Mouse (Mus musculus) thymus, adult 18-20 months (tissue): ENCODE data around the gene Cnst.

Source experiments
- DNase-seq, 2 experiments: peaks; one replicate each; pipeline ENCODE4 v3.0.0; 2022; ENCODE audit warnings: mixed read lengths in 2 of 2

Gene Cnst

GRCm38 (mm10) chr1:179545768-179546550 is at the start of gene Cnst, which contains the start of gene Tfb2m:
TSS of gene Cnst (plus strand) at chr1:179546370.
TSS of gene Tfb2m (minus strand) at chr1:179546267.
- DNase-seq, result peak; percentile 97 to 98

- no peak for DNase-seq
These were observed 46.9 kb upstream of the Cnst start for GRCm38 (mm10) chr1:179499257-179499656.

DNA sequence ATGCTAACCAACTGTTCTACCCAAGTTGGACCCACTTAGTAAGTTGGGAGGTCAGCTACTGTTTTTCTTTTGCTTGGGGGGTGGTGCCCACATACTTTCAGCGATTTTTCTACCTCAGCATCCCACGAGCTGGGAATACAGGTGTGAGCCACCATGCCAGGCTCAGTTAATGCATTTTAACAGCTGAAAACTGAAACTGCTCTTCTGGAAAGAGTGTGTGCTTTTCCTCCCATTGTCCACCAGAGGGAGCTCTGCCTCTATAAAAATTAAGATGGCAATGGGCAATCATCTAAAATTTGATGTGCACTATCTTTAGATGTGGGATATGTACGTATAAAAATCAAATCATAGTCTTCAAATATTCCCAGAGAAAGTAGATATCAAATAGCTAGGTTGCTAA is 43.6 kb upstream of the Cnst start:
- no peak for DNase-seq

GRCm38 (mm10) chr1:179506530-179507315 is 39.4 kb upstream of the Cnst start:
- DNase-seq, result no peak

DNA sequence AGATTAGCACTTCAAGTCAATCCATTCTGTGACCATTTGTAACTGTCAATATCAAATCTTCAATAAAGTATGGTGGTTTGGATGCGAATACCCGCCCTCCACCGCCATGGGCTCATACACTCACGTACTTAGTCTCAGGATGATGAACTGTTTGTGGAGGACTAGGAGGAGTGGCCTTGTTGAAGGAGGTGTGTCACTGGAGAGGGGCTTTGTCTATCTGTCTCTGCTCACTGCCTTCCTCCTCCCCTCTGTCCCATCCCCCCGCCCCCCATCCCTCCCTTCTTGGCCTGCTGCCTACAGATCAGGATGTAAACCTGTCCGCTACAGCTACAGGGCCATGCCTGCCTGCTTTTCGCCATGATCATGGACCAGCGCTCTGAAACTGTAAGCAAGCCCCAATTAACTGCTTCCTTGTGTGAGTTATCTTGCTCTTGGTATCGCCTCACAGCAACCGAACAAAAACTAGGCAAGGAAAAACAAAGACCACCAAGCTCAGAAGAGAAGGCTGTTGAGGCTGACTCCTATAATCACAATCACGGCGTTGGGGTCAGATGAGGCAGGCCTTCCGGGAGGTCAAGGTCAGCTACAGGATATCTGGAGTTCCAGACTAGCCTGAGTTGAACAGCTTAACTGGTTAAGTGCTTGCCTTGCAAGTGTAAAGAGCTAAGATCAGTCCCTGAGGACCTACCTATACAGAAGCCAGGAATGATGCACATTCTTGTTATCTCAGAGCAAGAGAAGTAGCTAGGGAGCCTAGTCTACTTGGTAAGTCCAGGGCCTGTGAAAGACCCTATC is 35.4 kb upstream of the Cnst start:
- no peak for DNase-seq

GRCm38 (mm10) chr1:179511895-179512294 is 34.3 kb upstream of the Cnst start:
- DNase-seq, result no peak

- DNase-seq, result peak in 1 of 2 experiments; percentile 21
These were observed 29.0 kb upstream of the Cnst start for GRCm38 (mm10) chr1:179516941-179517712.

- DNase-seq, result peak; percentile 73 to 81
These were observed 28.3 kb upstream of the Cnst start, which contains the start of gene Smyd3 for GRCm38 (mm10) chr1:179517713-179518465. TSS of gene Smyd3 (minus strand) at chr1:179518041.

DNA sequence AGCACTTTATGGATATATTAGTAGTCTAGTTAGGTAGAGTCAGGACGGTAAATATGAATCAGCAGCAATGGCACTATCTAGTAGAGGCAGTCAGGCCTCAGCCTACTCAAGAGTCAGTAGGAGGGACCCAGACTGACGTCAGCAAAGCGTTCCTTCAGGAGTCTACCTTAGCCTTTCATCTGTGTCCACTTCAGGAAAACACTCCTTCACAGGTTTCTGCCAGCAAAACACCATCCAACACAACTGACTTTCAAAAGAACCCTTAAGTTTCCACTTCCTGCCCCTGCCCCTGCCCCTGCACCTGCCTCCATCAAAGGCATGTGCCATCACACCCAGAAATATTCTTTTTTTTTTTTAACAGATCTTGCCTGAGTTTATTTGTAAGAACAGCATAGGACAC is 26.3 kb upstream of the Cnst start:
- DNase-seq, result peak; percentile 16 to 47

GRCm38 (mm10) chr1:179539054-179539453 is 7.1 kb upstream of the Cnst start:
- no peak for DNase-seq

GRCm38 (mm10) chr1:179539887-179540286 is 6.3 kb upstream of the Cnst start:
- DNase-seq, result no peak

DNA sequence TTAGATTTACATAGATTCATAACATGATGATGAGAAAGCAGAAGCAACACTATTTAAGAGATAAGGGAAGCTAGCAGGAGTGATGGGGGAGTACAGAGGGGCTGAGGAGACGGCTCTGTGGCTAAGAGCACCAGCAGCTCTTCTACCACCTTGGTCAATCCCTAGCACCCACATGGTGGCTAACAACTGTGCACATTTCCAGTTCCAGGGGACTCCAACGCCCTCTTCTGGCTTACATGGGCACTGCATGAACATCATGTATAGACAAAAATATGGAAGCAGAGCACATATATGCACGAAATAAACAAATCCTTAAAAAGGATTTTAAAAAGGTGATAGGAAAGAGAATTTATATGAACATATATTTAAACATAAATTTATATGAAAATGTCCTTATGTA is 4.7 kb upstream of the Cnst start:
- no peak for DNase-seq

DNA sequence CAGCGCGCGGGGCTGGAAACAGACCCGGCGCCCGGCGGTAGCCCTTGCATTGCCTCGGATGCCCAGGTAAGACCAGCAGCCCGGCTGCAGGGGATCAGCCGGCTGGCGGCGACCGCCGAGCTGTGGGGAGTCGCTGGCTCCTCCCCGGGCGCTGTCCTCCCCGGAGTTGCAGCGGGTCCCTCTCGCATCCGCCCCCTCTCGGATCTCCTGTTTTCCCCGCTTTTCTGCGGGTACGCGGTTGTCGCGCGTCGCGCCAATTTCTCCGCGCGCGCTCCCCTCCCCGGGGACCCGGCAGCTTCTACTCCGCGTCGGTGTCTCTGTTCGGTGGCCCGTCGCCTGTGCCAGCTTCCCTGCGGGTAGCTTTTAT is 364 bp downstream of the Cnst start:
- DNase-seq, result no peak

DNA sequence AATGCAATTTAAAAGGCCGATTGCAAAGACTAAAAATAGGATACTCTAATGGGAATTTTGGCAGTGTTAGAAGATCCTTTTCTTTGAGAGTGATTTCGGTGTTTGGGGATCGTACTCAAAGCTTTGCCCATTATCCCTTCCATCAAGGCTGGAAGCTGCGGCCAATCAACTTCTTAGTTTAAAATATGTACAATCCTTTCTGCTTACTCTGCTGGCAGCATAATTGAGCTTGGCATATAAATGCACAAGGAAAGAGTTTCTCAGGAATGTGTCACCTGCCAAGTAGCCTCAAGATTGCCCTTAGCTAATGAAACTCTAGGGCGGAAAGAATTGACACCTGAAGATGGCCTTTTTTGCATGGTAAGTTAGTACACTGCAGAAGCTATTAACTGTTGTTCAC is 1.0 kb downstream of the Cnst start:
- DNase-seq, result no peak

GRCm38 (mm10) chr1:179548220-179548619 is 2.0 kb downstream of the Cnst start:
- peak in 1 of 2 experiments; percentile 16 for DNase-seq

GRCm38 (mm10) chr1:179548996-179549752 is 3.0 kb downstream of the Cnst start:
- DNase-seq, result peak in 1 of 2 experiments; percentile 32

GRCm38 (mm10) chr1:179551336-179551735 is 5.2 kb downstream of the Cnst start:
- DNase-seq, result no peak

GRCm38 (mm10) chr1:179551921-179552320 is 5.8 kb downstream of the Cnst start:
- no peak for DNase-seq

GRCm38 (mm10) chr1:179552751-179553150 is 6.6 kb downstream of the Cnst start:
- DNase-seq, result no peak

DNA sequence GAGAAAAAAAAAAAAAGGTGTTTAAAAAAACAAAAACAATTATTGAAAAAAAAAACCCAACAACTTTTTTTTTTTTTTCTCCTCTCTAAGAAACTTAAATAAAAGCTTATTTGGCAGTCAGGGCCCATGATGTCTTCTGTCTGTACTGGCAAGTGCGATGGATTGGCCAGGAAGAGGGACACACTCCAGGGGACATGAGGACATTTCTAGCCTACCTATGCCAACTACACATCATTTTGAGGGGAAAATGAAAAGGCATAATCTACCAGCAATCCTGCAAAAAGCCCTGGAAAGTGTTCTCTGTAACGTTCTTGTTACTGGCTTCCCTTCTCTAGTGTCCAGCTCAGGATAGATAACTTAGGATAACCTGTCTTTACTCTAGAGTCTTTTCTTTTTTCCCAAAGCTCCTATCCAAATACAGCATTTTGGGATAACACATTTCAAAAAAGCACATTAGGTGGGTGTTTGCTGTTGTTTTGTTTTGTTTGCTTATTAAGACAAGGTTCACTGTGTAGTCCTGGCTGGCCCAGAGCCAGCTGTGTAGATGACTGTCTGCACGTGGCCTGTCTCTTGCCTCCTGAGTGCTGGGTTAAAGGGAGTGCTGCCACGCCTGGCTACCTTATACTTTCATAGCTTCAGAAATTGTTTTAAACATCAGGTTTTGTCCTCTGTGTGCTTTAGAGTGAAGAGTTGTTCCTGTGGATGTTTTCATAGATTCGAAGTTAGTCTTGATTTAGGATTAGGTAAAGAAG is 7.2 kb downstream of the Cnst start:
- no peak for DNase-seq
